Mouse (Mus musculus): ENCODE data around the gene Agbl3. TPM values are rescaled to one million over a fixed set of nuclear protein-coding genes. Genes with fewer than 3 reads are reported as not detected.

Agbl3 gene
- polyA plus RNA-seq (2014; fragmentation: Illumina TruSeq; extraction: RNeasy Lipid Tissue Mini Kit (QIAGEN cat#74804); ENCODE audit: low read depth, low replicate concordance), result 52.9 TPM

DNA sequence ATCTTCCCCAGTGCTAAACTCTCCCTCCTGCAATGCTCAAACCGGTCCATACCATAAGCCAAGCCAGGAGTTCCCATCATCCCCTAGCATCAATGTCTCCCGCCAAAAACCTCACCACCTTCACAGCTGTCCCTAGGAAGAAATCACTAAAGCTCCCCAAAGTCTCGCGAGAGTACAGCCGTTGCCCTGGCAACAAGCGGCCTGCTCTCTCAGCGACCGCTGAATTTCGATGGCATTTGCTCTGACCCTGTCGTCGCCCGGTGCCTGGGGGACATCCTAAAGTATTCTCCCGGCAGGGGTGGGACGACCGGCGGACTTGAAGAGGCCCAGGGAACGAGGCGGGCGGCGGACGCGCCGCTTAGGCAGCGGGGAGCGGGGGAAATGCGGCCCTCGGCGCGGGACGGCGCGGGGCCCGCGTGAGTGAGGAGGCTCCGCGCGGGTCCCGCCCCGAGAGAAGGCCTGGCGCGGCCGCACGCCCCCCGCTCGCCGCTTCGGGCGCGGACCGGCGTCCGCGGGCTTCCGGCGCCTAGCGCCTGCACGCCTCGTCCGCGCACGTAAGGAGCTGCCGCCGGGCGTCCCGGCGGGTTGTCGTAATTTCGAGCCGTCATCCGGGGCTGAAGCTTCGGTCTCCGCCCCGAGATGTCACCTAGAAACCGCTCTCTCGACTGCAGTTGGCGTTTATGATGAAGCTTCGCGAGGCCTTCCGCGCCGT is at the start of gene Agbl3:
Gene Agbl3 (plus strand): TSS at position 202 of the 712 bp plus-strand sequence.

DNA sequence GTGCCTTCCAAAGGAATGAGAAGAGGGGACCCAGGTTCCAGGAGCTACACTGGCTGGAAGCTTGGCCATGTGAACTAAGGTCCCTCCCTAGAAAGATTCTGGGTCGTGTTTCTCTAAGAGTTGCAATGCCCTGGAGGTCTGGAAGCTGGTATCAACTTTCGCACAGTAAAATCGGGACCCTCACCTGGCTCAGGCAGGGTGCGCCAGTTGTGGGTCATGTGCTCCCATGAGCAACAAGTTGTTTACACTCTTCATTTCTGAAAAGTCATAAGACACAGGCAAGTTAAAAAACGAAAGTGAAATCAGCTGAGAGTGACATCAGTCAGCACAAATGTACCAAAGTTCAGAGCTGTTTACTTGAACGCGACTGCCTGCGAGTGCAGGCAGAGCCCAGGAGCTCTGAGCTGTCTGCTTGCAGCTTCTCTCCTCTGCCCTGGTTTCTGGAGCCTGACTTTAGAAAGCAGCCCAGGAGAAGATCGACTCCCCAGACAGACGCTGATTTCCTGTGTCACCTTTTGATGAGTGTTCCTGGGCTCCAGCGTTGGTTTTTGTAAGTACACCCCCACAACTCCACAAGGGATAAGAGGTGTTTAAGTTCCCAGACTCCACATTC is 82.7 kb downstream of the Agbl3 start, which contains the start of gene Tmem140:
Gene Tmem140 (plus strand): TSS at position 356 of the 613 bp plus-strand sequence.

DNA sequence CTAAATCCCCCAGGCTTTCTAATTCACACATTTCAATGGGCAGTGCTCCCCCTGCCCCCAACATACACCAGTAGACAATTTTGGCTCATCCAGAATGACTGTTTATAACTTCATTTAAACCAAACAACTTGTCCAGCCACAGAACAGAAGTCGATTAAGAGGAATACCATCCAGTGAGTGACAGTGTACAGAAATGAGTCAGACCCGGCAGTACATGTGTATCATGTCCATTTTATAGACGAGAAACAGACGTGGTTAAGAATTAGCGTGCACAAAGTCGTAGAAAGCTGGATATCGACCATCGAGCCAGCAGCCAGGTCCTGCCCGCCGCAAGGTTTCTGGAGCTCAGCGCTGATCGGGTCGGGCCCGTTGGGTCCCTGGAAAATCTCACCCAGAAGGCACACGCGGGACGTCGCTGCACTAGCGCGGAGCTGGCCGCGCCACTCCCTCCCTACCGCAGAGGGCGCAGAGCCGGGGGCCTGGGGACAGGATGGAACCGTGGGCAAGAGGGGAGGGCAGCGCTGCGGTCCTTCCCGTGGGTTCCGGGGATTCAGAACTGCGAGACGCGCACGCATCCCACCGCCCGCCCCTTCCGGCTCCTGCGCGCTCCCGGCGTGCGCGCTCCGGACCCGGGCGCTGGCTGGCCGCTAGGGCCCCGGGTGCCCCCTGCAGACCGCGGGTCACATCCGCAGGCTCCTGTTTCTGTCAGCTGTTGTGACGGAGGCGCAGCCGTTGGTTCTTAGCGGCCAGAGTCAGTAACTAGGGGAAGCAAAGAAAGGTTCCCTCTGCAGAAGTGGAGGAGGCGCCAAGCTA is 97.5 kb downstream of the Agbl3 start, which contains the start of gene Cyren:
Gene Cyren (minus strand): TSS at position 552 of the 813 bp plus-strand sequence.

Other genes with a start within 250 kb of the Agbl3 start
- gene Cald1, start 181.9 kb upstream of the Agbl3 start, polyA plus RNA-seq (2014; fragmentation: Illumina TruSeq; extraction: RNeasy Lipid Tissue Mini Kit (QIAGEN cat#74804); ENCODE audit: low read depth, low replicate concordance), result 156 TPM
- 33.5 TPM for gene Tmem140, start 82.7 kb downstream of the Agbl3 start, polyA plus RNA-seq (2014; fragmentation: Illumina TruSeq; extraction: RNeasy Lipid Tissue Mini Kit (QIAGEN cat#74804); ENCODE audit: low read depth, low replicate concordance)
- gene Cyren, start 97.6 kb downstream of the Agbl3 start, polyA plus RNA-seq (2014; fragmentation: Illumina TruSeq; extraction: RNeasy Lipid Tissue Mini Kit (QIAGEN cat#74804); ENCODE audit: low read depth, low replicate concordance), result 0.73 TPM
- 8.0 TPM for gene Wdr91, start 130.4 kb downstream of the Agbl3 start, polyA plus RNA-seq (2014; fragmentation: Illumina TruSeq; extraction: RNeasy Lipid Tissue Mini Kit (QIAGEN cat#74804); ENCODE audit: low read depth, low replicate concordance)
- gene Stra8, start 139.7 kb downstream of the Agbl3 start, polyA plus RNA-seq (2014; fragmentation: Illumina TruSeq; extraction: RNeasy Lipid Tissue Mini Kit (QIAGEN cat#74804); ENCODE audit: low read depth, low replicate concordance), result not detected
- not detected for gene Slc23a4, start 208.0 kb downstream of the Agbl3 start, polyA plus RNA-seq (2014; fragmentation: Illumina TruSeq; extraction: RNeasy Lipid Tissue Mini Kit (QIAGEN cat#74804); ENCODE audit: low read depth, low replicate concordance)